Mouse (Mus musculus): Measurements from ENCODE around the gene Cib4. TPM values are rescaled to one million over a fixed set of nuclear protein-coding genes. Genes with fewer than 3 reads are reported as not detected.

Gene Cib4
- not detected in 2 replicates for polyA plus RNA-seq (2012; rRNA removed; ENCODE audit: low replicate concordance)

GRCm38 (mm10) chr5:30545698-30546097 lies at the start of gene Cib4:
Gene Cib4 (minus strand): TSS chr5:30545836.

GRCm38 (mm10) chr5:30587681-30588300 lies 42.2 kb upstream of the Cib4 start, which contains the start of gene Kcnk3:
Gene Kcnk3 (plus strand): TSS chr5:30588170.

DNA sequence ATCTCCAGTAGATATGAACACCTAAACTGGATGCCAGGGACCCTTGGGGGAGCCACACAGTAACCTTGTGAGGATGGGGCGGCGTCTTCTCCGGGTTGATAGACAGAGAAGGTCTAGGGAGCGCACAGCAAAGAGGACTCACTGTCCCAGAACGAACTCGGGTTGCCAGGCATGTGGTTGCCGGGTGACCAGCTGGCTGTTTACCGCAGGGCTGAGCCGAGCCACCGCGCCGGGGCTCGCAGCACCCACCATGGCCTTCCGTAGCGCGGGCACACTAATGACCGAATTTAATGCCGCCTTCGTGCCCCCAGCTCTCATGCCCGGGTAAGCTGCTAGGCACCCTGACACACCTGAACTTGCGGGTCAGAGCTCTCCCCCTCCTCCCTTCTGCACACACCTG lies 79.8 kb downstream of the Cib4 start, which contains the start of gene 1700001C02Rik:
1700001C02Rik (plus strand) TSS at position 187 of the 400 bp plus-strand sequence.

GRCm38 (mm10) chr5:30461821-30462220 lies 83.8 kb downstream of the Cib4 start, which contains the start of gene Otof:
Gene Otof (minus strand): TSS chr5:30461932.

Other genes starting within 250 kb of the Cib4 start
- 0.08 and 0.33 TPM in 2 replicates for gene Otof, start 83.9 kb downstream of the Cib4 start, polyA plus RNA-seq (2012; rRNA removed; ENCODE audit: low replicate concordance)
- not detected in 2 replicates for gene 1700001C02Rik, start 79.8 kb downstream of the Cib4 start, polyA plus RNA-seq (2012; rRNA removed; ENCODE audit: low replicate concordance)
- gene Kcnk3, start 42.3 kb upstream of the Cib4 start, polyA plus RNA-seq (2012; rRNA removed; ENCODE audit: low replicate concordance), result 66.4 and 104 TPM in 2 replicates
- gene Slc35f6, start 102.1 kb upstream of the Cib4 start, polyA plus RNA-seq (2012; rRNA removed; ENCODE audit: low replicate concordance), result 72.8 and 91.1 TPM in 2 replicates
- 6.7 and 24.1 TPM in 2 replicates for gene Cenpa, start 120.9 kb upstream of the Cib4 start, polyA plus RNA-seq (2012; rRNA removed; ENCODE audit: low replicate concordance)
- gene Dpysl5, start 165.7 kb upstream of the Cib4 start, polyA plus RNA-seq (2012; rRNA removed; ENCODE audit: low replicate concordance), result 0.23 and 1.1 TPM in 2 replicates

Measured in subcutaneous adipose tissue, adult 2 months (tissue).